In genomic region chr5:149514890-149515289, GRCm38 (mm10) we compare ENCODE assay signal across 11 mouse cellular contexts. TPM values are rescaled to one million over a fixed set of nuclear protein-coding genes. Genes with fewer than 3 reads are reported as not detected.
DNase-seq lines count a peak whose midpoint lies in the region; ATAC-seq lines count a peak whose summit lies in the region.
"Had no signal": no experiment of that assay in that cellular context is flagged by ENCODE, and none has a peak within 500 bp of the region (broad histone marks: within the 10 kb centered on the region; RNA-seq: fewer than 3 reads in every experiment).

No protein-coding gene starts in this region.

- no peaks in the 10 kb centered on the region for H3K27me3 ChIP-seq in limb, embryonic 12.5 days
- H3K27me3 ChIP-seq in limb, embryonic 10.5 days (ENCODE audit: low read depth, poor library complexity, severe bottlenecking): no peaks in the 10 kb centered on the region
- H3K27me3 ChIP-seq in forebrain, embryonic 16.5 days (replicated peaks; ENCODE audit: control insufficient read depth, insufficient read depth, low read length): no peaks in the 10 kb centered on the region
- peaks cover 8% of the 10 kb centered on the region; the same call in 1 of the 2 replicates for H3K27me3 ChIP-seq in midbrain, embryonic 13.5 days

- H3K9ac ChIP-seq in limb, embryonic 12.5 days (replicated peaks): no peak overlapping the region
- H3K9ac ChIP-seq in forebrain, embryonic 16.5 days (replicated peaks; ENCODE audit: low read depth, low read length): no peak overlapping the region
- no peak overlapping the region for H3K9ac ChIP-seq in midbrain, embryonic 13.5 days (replicated peaks)

- H3K36me3 ChIP-seq in limb, embryonic 12.5 days: no peaks in the 10 kb centered on the region
- no peaks in the 10 kb centered on the region for H3K36me3 ChIP-seq in limb, embryonic 10.5 days
- no peaks in the 10 kb centered on the region for H3K36me3 ChIP-seq in forebrain, embryonic 16.5 days (ENCODE audit: control insufficient read depth, insufficient read depth)
- no peaks in the 10 kb centered on the region for H3K36me3 ChIP-seq in midbrain, embryonic 13.5 days

- DNase-seq in frontal cortex, postnatal 36 days (ENCODE audit: low spot score in 2 of 2): no peak
- DNase-seq in limb, embryonic 10.5 days (ENCODE audit: low spot score): no peak
- no peak for DNase-seq in ovary, postnatal 36 days (ENCODE audit: low spot score)
- DNase-seq in left cerebral cortex, postnatal 25 days (ENCODE audit: low spot score in 2 of 2): no peak
- DNase-seq: adrenal gland, adult 2 months had no signal

- H3K4me1 ChIP-seq in limb, embryonic 12.5 days (replicated peaks): peaks cover 20% of the 10 kb centered on the region
- H3K4me1 ChIP-seq in limb, embryonic 10.5 days: peaks cover 20% of the 10 kb centered on the region
- peaks cover 39% of the 10 kb centered on the region for H3K4me1 ChIP-seq in forebrain, embryonic 16.5 days (replicated peaks; ENCODE audit: control insufficient read depth, insufficient read depth, low read length)
- peaks cover 29% of the 10 kb centered on the region for H3K4me1 ChIP-seq in midbrain, embryonic 13.5 days (replicated peaks)

- H3K4me2 ChIP-seq in limb, embryonic 12.5 days: peak overlapping the region; percentile 42; the same call in 1 of the 2 replicates
- peak overlapping the region; percentile 31 for H3K4me2 ChIP-seq in forebrain, embryonic 16.5 days (ENCODE audit: low read length)
- H3K4me2 ChIP-seq in midbrain, embryonic 13.5 days (replicated peaks): no peak overlapping the region

- ATAC-seq in frontal cortex, adult (ENCODE audit: low TSS enrichment): 0 out of 2 replicates have a peak, but pooled peaks have one; percentile 39
- no peak for ATAC-seq in limb, embryonic 12.5 days (ENCODE audit: insufficient number of reproducible peaks, insufficient read depth, low FRiP score, low TSS enrichment, low read depth)
- ATAC-seq in forebrain, embryonic 16.5 days: no peak
- ATAC-seq in midbrain, embryonic 13.5 days: no peak

- intact Hi-C loops in left cerebral cortex, postnatal 25 days (cut with DNase I): no loop called here

- 67% methylated on average over 2 of the region's 3 CpGs for WGBS in limb, embryonic 12.5 days
- 92% methylated on average over 3 of the region's 3 CpGs for WGBS in limb, embryonic 10.5 days
- 10% methylated on average over 3 of the region's 3 CpGs for WGBS in forebrain, embryonic 16.5 days
- 49% methylated on average over 2 of the region's 3 CpGs for WGBS in midbrain, embryonic 13.5 days

- H3K4me3 ChIP-seq in limb, embryonic 12.5 days (replicated peaks): no peak overlapping the region
- H3K4me3 ChIP-seq in limb, embryonic 10.5 days: no peak overlapping the region
- no peak overlapping the region for H3K4me3 ChIP-seq in forebrain, embryonic 16.5 days (replicated peaks; ENCODE audit: low read length)
- H3K4me3 ChIP-seq in midbrain, embryonic 13.5 days (replicated peaks): no peak overlapping the region
- H3K4me3 ChIP-seq: megakaryocyte, embryonic 14.5 days had no signal

- peak overlapping the region; percentile 86 for H3K27ac ChIP-seq in limb, embryonic 12.5 days
- no peak overlapping the region for H3K27ac ChIP-seq in limb, embryonic 10.5 days
- peak overlapping the region; percentile 37 for H3K27ac ChIP-seq in forebrain, embryonic 16.5 days (ENCODE audit: low read length)
- peak overlapping the region; percentile 79 for H3K27ac ChIP-seq in midbrain, embryonic 13.5 days

- no peaks in the 10 kb centered on the region for H3K9me3 ChIP-seq in limb, embryonic 12.5 days
- H3K9me3 ChIP-seq in limb, embryonic 10.5 days (replicated peaks): no peaks in the 10 kb centered on the region
- H3K9me3 ChIP-seq in forebrain, embryonic 16.5 days (ENCODE audit: control insufficient read depth, low read length): no peaks in the 10 kb centered on the region
- no peaks in the 10 kb centered on the region for H3K9me3 ChIP-seq in midbrain, embryonic 13.5 days
- H3K9me3 ChIP-seq: megakaryocyte, embryonic 14.5 days had no signal

RNA-seq across cellular contexts. Expression of gene Wdr95, which starts 13.6 kb away (rescaled TPM):
- polyA plus RNA-seq in limb, embryonic 12.5 days (2016; fragmentation: Nextera tagmentation; extraction: Ambion mirVana): not detected in 2 replicates
- not detected in 2 replicates for polyA plus RNA-seq in limb, embryonic 10.5 days (2016; fragmentation: Nextera tagmentation; extraction: Ambion mirVana)
- 0.14 and 0.19 TPM in 2 replicates for polyA plus RNA-seq in forebrain, embryonic 16.5 days (2015; fragmentation: Nextera tagmentation; extraction: Ambion mirVana)
- polyA plus RNA-seq in midbrain, embryonic 13.5 days (2015; fragmentation: Nextera tagmentation; extraction: Ambion mirVana): 0.11 TPM in 1 of 2 replicates, not detected in the other
- total RNA-seq in left cerebral cortex, postnatal 25 days (2021): under 1 TPM; 0.53 to 0.85 TPM
- total RNA-seq: adrenal gland, adult 2 months had no signal
- polyA plus RNA-seq: adrenal gland, adult 2 months; limb, embryonic 11.5 days had no signal
